Mouse (Mus musculus) layer of hippocampus, postnatal 10 days (tissue): ENCODE data around the gene Cuedc1. TPM values are rescaled to one million over a fixed set of nuclear protein-coding genes. Genes with fewer than 3 reads are reported as not detected.

Experiments used
- DNase-seq, 2 experiments: peaks; one replicate each; pipeline ENCODE4 v3.0.0; 2021; ENCODE audit warnings: low spot score in 2 of 2
- long read RNA-seq: library from polyadenylated mRNA; stranded (forward); transcript quantifications from one replicate; pipeline ENCODE4 v2.0.0, GENCODE M21; 2023
- total RNA-seq, 2 experiments: library from RNA; stranded (reverse); gene quantifications; 2 replicates each; pipeline ENCODE4 v1.2.3; 2021

Gene Cuedc1
- 10 to 100 TPM; 42.0 to 45.7 TPM for total RNA-seq
- long read RNA-seq, transcript Cuedc1-201 (11 exons, 3,180 nt) = major isoform, 7 of 24 reads
- long read RNA-seq, partial matches to known transcripts = 8 of 24 reads
- long read RNA-seq, other reads (novel, unspliced or antisense) = 6 of 24 reads

- DNase-seq = no peak
Observed at GRCm38 (mm10) chr11:88098021-88098729, at the start of gene Cuedc1. Gene Cuedc1 (plus strand): TSS chr11:88098058.

DNA sequence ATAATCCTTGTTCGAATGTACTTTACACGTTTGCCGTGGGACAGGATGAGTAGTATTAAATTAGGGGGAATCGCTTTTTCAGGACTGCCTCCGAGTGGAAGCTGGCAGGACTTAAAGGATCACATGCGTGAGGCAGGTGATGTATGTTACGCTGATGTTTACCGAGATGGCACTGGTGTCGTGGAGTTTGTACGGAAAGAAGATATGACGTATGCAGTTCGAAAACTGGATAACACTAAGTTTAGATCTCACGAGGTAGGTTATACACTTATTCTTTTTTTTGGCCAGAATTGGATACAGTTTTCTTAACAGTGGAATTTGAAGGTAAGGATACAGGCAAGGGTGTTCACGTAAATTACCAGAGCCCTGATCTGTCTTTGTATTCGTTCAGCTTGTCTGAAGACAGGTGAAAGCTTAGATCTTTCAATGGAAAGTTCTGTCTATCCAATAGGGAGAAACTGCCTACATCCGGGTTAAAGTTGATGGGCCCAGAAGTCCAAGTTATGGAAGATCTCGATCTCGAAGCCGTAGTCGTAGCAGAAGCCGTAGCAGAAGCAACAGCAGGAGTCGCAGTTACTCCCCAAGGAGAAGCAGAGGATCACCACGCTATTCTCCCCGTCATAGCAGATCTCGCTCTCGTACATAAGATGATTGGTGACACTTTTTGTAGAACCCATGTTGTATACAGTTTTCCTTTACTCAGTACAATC lies 48.7 kb upstream of the Cuedc1 start:
- DNase-seq = no peak

DNA sequence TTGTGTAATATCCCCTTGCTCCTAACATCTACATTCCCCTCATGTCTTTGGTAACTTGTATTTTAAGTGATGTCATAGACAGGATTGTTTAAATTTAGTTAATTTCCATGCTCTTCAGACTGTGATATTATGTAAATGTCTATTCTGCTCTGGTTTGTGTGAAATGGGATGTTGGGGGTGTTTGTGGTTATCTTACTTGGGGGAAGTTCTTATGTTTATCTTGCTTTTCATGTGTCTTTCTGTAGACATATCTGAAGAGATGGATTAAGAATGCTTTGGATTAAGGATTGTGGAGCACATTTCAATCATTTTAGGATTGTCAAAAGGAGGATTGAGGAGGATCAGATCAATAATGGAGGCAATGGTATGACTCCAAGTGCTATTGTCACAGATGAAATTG lies 48.1 kb upstream of the Cuedc1 start:
- no peak for DNase-seq

GRCm38 (mm10) chr11:88052638-88053037 lies 45.2 kb upstream of the Cuedc1 start:
- DNase-seq = no peak

DNA sequence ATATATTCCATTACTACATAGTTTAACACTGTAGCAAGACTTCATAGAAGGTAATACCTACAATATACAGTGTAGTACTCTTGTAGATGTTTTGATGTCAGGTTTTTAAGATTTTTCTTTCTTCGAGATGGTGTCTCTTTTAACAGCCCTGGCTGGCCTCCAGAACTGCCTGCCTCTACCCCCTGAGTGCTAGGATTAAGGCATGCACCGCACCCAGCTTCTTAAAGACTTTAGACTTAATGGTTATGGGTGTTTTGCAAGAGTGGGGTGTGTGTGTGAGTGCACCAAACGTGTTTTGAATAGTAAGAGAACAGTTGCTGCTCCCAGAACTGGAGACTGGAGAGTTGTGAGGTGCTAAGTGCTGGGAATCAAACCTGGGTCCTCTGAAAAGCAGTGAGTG lies 44.0 kb upstream of the Cuedc1 start:
- DNase-seq = no peak

DNA sequence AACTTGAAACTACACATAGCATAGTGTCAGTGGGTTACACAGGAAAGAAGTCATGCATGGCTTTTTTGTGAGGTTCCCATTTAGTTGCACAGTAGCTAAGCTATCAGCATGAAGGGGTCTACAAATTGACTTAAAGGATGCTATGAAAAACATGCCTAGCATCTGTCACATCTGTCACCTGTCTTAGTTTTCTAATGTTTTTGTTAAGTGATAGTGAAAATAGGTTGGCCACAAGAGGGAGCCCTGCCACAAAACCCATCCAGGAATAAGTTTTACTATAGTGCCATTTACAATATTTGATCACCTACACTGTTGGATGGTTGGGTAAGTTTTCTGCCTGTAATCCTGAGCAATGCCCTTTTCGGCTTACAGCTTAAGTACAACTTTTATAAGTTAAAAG lies 43.3 kb upstream of the Cuedc1 start:
- peak; percentile 49 to 56 for DNase-seq

- DNase-seq = no peak
Observed at GRCm38 (mm10) chr11:88055777-88056176, 42.1 kb upstream of the Cuedc1 start.

GRCm38 (mm10) chr11:88057788-88058187 lies 40.1 kb upstream of the Cuedc1 start:
- DNase-seq = no peak

- DNase-seq = peak; percentile 22 to 38
Observed at GRCm38 (mm10) chr11:88059141-88059540, 38.7 kb upstream of the Cuedc1 start.

DNA sequence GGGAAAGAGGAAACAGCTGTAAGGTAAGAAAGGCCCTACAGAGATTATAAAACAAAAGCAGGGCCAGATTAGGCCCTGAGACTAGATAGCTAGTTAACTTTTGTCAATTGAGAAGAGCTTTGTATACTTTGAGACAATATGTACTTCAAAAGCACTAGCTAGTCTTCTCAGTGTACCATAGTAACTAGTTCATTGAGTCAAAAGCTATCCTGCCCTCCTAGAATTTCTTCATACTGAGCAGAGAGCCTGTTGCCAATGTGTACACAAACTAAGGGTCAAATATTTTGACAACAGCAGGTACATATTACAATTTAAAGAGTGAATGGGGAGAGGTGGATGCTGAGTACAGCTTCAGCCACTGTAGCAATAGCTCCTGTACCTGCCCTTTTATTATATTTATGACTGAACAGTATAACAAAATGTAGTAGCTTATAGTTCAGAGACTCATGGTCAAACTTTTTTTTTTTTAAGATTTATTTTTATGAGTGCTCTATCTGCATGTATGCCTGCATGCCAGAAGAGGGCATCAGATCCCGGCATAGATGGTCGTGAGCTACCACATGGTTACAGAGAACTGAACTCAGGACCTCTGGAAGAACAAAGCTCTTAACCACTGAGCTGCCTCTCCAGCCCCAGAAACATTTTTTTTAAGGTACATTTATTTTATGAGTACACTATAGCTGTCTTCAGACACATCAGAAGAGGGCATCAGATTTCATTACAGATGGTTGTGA lies 35.8 kb upstream of the Cuedc1 start:
- no peak for DNase-seq

GRCm38 (mm10) chr11:88065732-88066131 lies 32.1 kb upstream of the Cuedc1 start:
- no peak for DNase-seq

DNA sequence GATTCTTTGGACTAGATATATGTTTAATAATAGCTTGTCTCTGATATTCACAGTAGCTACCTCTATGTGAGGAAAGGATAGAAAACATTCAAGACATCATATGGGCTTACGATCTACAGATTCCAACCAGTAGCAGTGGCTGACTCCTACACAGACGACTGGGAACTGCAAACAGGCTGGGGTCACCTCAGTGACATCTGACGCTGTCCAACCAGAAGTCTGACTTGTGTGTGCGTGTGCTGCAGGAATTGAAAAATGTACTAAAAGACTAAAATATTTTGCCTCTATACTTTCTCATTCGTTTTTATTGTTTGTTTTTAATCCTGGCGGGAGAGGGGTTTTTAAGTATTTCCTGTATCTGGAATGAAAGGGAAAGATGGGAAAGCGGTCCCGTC lies 30.7 kb upstream of the Cuedc1 start:
- DNase-seq = no peak

DNA sequence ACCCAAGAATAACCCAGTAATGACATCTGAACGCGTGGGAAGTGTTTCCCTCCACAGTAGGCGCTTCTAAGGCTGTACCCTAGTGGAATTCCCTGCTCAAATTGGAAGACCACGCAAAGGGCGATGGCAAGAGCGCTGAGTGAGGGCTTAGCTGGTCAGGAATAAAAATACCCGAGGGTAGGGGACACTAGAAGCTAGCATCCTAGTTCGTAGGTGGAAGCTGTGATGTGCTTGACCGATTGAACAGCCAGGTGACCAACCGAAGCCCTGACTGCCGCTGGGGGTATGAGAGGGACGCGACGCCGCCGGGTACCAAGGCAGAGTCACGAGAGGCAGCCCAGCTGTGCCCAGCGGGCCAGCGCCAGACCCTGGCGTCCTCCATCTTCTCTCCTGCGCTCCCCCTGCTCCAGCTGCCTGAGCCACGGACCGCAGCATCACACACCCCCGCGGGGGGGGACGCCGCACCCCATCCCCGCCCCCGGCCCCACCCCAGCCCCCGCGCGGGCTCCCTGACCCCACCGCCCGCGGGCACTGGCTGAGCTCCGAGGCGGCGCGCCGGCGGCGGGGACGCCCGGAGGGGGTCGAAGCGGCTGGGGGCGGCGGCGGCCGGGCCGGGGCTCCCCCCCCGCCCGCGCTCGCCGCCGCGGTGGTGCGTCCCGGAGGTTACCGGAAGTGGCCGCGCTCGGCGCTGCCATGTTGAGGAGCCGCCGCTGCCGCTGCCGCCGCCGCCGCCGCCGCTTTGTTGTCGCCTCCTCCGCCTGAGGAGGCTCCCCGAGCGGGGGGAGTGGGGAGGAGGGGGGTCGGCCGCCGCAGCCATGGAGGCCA lies 30.1 kb upstream of the Cuedc1 start, which contains the start of gene Vezf1:
Gene Vezf1 (plus strand): TSS at position 694 of the 825 bp plus-strand sequence.
- peak; percentile 65 to 77 for DNase-seq

DNA sequence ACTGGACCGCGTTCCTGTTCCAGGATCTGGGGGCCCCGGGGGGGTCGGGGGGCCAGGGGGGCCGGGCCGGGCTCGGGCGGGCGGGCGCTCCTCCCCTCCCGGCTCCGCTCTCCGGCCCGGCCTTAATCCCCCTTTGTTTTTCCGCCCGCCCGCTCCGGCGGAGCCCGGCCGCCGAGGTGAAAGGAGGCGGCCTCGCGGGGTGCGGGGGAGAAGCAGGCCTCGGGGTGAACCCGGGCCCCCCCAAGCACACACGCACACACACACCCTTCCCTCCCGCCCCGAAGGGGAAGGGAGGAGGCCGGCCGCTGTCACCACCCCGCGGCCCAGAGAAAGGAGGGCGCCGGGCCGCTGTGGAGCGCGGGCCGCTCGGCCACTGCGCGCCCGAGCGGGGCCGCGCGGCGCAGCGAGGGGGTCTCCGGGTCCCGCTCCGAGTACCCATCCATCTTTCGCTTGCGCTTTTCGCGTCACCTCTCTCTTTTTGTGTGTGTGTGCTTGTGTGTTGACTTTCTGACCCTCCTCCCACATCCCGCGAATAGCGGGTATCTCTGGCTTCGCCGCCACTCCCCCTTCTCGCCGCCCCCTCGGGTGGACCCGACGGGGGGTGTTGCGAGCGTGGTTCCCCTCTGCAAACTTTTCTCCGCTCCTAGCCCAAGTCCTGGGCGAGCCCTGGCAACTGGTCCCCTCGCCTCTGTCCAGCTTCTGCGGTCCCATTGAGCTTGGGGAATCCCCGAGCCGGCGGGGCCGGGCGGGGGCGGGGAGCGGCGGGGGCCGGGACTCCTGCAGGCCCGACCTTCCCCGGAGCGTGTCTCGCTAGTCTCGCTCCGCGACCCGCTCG lies 29.2 kb upstream of the Cuedc1 start:
- DNase-seq = peak; percentile 48 to 63

DNA sequence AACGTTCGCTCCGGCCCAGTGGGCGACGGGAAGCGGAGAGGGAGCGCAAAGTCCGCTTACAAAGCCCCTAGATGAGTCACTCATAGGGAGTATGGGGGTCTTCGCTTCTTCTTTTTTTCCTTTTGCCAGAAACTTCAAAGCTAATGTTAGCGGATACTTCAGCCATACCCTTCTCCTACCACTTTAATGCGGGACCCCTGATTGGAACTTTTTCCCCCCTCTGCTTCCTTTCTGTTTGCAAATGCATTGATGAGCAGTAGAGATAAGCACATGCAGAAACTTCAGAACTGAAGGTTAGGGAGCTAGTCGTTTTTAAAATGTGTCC lies 28.6 kb upstream of the Cuedc1 start:
- DNase-seq = no peak

- DNase-seq = no peak
Observed at GRCm38 (mm10) chr11:88070392-88070791, 27.5 kb upstream of the Cuedc1 start.

- no peak for DNase-seq
Observed at GRCm38 (mm10) chr11:88071113-88071512, 26.7 kb upstream of the Cuedc1 start.

GRCm38 (mm10) chr11:88073343-88073875 lies 24.4 kb upstream of the Cuedc1 start:
- DNase-seq = no peak

GRCm38 (mm10) chr11:88075701-88076100 lies 22.2 kb upstream of the Cuedc1 start:
- no peak for DNase-seq

GRCm38 (mm10) chr11:88076394-88076793 lies 21.5 kb upstream of the Cuedc1 start:
- DNase-seq = no peak
